Mouse (Mus musculus): Measurements from ENCODE around the gene Arel1.
A peak's percentile ranks its signal among the peaks of the same experiment; 100 is the strongest.

- TF ChIP-seq CTCF (IDR thresholded peaks at IDR 0.05; ENCODE audit: low read depth, low read length) (peak; percentile 91), POLR2A (IDR thresholded peaks at IDR 0.05; ENCODE audit: extremely low read depth, insufficient read depth, low read length) (no peak)
Measured at GRCm38 (mm10) chr12:84876481-84877121, 94.1 kb downstream of the Arel1 start, which contains the start of gene Ltbp2.
